Mouse (Mus musculus) thymus, postnatal 14 days (tissue): Measurements from ENCODE around the gene Nsun2.

Experiments
- DNase-seq: peaks from one replicate; pipeline ENCODE4 v3.0.0; 2021

Gene Nsun2

GRCm38 (mm10) chr13:69525867-69526266 is 7.7 kb upstream of the Nsun2 start:
- DNase-seq = no peak

- no peak for DNase-seq
These were observed 5.0 kb upstream of the Nsun2 start for GRCm38 (mm10) chr13:69528531-69528930.

GRCm38 (mm10) chr13:69530156-69530555 is 3.4 kb upstream of the Nsun2 start:
- no peak for DNase-seq

GRCm38 (mm10) chr13:69530951-69531350 is 2.6 kb upstream of the Nsun2 start:
- no peak for DNase-seq

- no peak for DNase-seq
These were observed 2.1 kb upstream of the Nsun2 start for GRCm38 (mm10) chr13:69531431-69531830.

GRCm38 (mm10) chr13:69532101-69532892 is 1.2 kb upstream of the Nsun2 start:
- DNase-seq = peak; percentile 44

- no peak for DNase-seq
These were observed 597 bp upstream of the Nsun2 start for GRCm38 (mm10) chr13:69532893-69533404.

GRCm38 (mm10) chr13:69534334-69534653 is 748 bp downstream of the Nsun2 start, which contains the start of gene Tent4a:
Gene Tent4a, minus strand, starts transcription at chr13:69534617.
- DNase-seq = no peak

GRCm38 (mm10) chr13:69534654-69535551 is 1.4 kb downstream of the Nsun2 start:
- peak; percentile 99 for DNase-seq

GRCm38 (mm10) chr13:69536021-69536420 is 2.5 kb downstream of the Nsun2 start:
- DNase-seq = no peak

- DNase-seq = no peak
These were observed 3.8 kb downstream of the Nsun2 start for GRCm38 (mm10) chr13:69537366-69537765.

- DNase-seq = no peak
These were observed 4.8 kb downstream of the Nsun2 start for GRCm38 (mm10) chr13:69538327-69538726.

GRCm38 (mm10) chr13:69541209-69541608 is 7.7 kb downstream of the Nsun2 start:
- DNase-seq = no peak

- no peak for DNase-seq
These were observed 8.2 kb downstream of the Nsun2 start for GRCm38 (mm10) chr13:69541776-69542175.

- no peak for DNase-seq
These were observed 9.2 kb downstream of the Nsun2 start for GRCm38 (mm10) chr13:69542571-69543352.

- DNase-seq = no peak
These were observed 10.0 kb downstream of the Nsun2 start for GRCm38 (mm10) chr13:69543595-69543994.

- peak; percentile 70 for DNase-seq
These were observed 11.5 kb downstream of the Nsun2 start for GRCm38 (mm10) chr13:69545019-69545418.

- no peak for DNase-seq
These were observed 14.1 kb downstream of the Nsun2 start for GRCm38 (mm10) chr13:69547488-69548180.

GRCm38 (mm10) chr13:69549980-69550379 is 16.4 kb downstream of the Nsun2 start:
- DNase-seq = no peak

- DNase-seq = no peak
These were observed 17.3 kb downstream of the Nsun2 start for GRCm38 (mm10) chr13:69550831-69551230.

- no peak for DNase-seq
These were observed 19.5 kb downstream of the Nsun2 start for GRCm38 (mm10) chr13:69553024-69553423.

- DNase-seq = no peak
These were observed 20.7 kb downstream of the Nsun2 start for GRCm38 (mm10) chr13:69554255-69554654.
